Mouse (Mus musculus) CH12.LX (cell line): ENCODE data around the gene Atg5. TPM values are rescaled to one million over a fixed set of nuclear protein-coding genes. Genes with fewer than 3 reads are reported as not detected.

ENCODE experiments used
- DNase-seq: peaks from one replicate; pipeline ENCODE4 v3.0.0-alpha.2; 2013; ENCODE audit errors: extremely low read depth
- H3K27ac ChIP-seq: 2 replicates; pipeline ENCODE4 v1.5.1; 2012; ENCODE audit warnings: low read depth, mild to moderate bottlenecking, control low read depth, moderate library complexity; ENCODE audit not compliant: insufficient read depth
- H3K27me3 ChIP-seq: replicated peaks from 2 replicates; pipeline ENCODE3; 2012; ENCODE audit warnings: inconsistent platforms
- H3K36me3 ChIP-seq, 2 experiments: replicated peaks in 1 of 2; 2 replicates each; pipeline versions ENCODE3 to v1.6.1; 2012; ENCODE audit warnings: inconsistent platforms in 1 of 2, low read length in 1 of 2, mild to moderate bottlenecking in 1 of 2, mixed read lengths in 1 of 2, moderate library complexity in 1 of 2; ENCODE audit not compliant: control insufficient read depth in 1 of 2, insufficient read depth in 1 of 2
- H3K4me1 ChIP-seq, 2 experiments: 2 replicates each; pipeline ENCODE4 v1.6.1; 2012; ENCODE audit warnings: inconsistent platforms in 1 of 2, moderate library complexity in 1 of 2; ENCODE audit not compliant: insufficient read depth in 2 of 2, control insufficient read depth in 1 of 2
- H3K4me2 ChIP-seq: 2 replicates; pipeline ENCODE4 v1.6.1; 2012; ENCODE audit warnings: low read depth, mild to moderate bottlenecking, control low read depth; ENCODE audit not compliant: poor library complexity, insufficient read depth, severe bottlenecking
- H3K4me3 ChIP-seq, 3 experiments: fragments of 150-350 bp in 1 of 3; sonication (generic) in 1 of 3; replicated peaks in 1 of 3; 2 replicates each; pipeline versions ENCODE3 to v1.5.1; 2011 to 2012; ENCODE audit warnings: low read depth in 2 of 3, low read length in 2 of 3, mild to moderate bottlenecking in 2 of 3, moderate library complexity in 2 of 3, control low read depth in 1 of 3, improper control_type of control experiment in 1 of 3, inconsistent platforms in 1 of 3, mixed read lengths in 1 of 3; ENCODE audit not compliant: poor library complexity in 1 of 3
- H3K79me2 ChIP-seq: replicated peaks from 2 replicates; pipeline ENCODE4 v1.6.1; 2012; ENCODE audit warnings: mild to moderate bottlenecking, moderate library complexity; ENCODE audit not compliant: control insufficient read depth, poor library complexity, insufficient read depth, severe bottlenecking; ENCODE audit errors: extremely low read depth
- H3K9ac ChIP-seq: 2 replicates; pipeline ENCODE4 v1.6.1; 2012; ENCODE audit warnings: low read depth, mild to moderate bottlenecking, control low read depth, moderate library complexity; ENCODE audit not compliant: insufficient read depth
- H3K9me3 ChIP-seq: replicated peaks from 2 replicates; pipeline ENCODE3; 2012; ENCODE audit warnings: low read length, inconsistent platforms, mixed read lengths
- BHLHE40 ChIP-seq: IDR thresholded peaks from 2 replicates; pipeline ENCODE4 v1.6.1; 2011; ENCODE audit warnings: mild to moderate bottlenecking, low read depth, low read length, improper control_type of control experiment
- CHD1 ChIP-seq: IDR thresholded peaks from 2 replicates; pipeline ENCODE4 v1.6.1; 2012; ENCODE audit warnings: low read depth, low read length, improper control_type of control experiment, inconsistent platforms
- CHD2 ChIP-seq: IDR thresholded peaks from 2 replicates; pipeline ENCODE4 v1.6.1; 2011; ENCODE audit warnings: low read length, improper control_type of control experiment
- E2F4 ChIP-seq: IDR thresholded peaks from 2 replicates; pipeline ENCODE4 v1.6.1; 2011; ENCODE audit warnings: low read depth, low read length, improper control_type of control experiment; ENCODE audit not compliant: insufficient replicate concordance
- EP300 ChIP-seq: IDR thresholded peaks from 2 replicates; pipeline ENCODE4 v1.6.1; 2011; ENCODE audit warnings: low read length, improper control_type of control experiment
- ETS1 ChIP-seq: conservative IDR thresholded peaks from 2 replicates; pipeline ENCODE4 v1.6.1; 2012; ENCODE audit warnings: low read depth, mild to moderate bottlenecking, inconsistent platforms, low read length, improper control_type of control experiment, moderate library complexity
- GABPA ChIP-seq: IDR thresholded peaks from 2 replicates; pipeline ENCODE4 v1.6.1; 2012; ENCODE audit warnings: low read depth, low read length, improper control_type of control experiment, inconsistent platforms; ENCODE audit not compliant: insufficient replicate concordance
- IRF4 ChIP-seq: IDR thresholded peaks from 2 replicates; pipeline ENCODE4 v1.6.1; 2014; ENCODE audit warnings: low read depth, mild to moderate bottlenecking, inconsistent platforms, low read length, improper control_type of control experiment
- MAFK ChIP-seq: IDR thresholded peaks from 2 replicates; pipeline ENCODE4 v1.6.1; 2011; ENCODE audit warnings: low read length, improper control_type of control experiment; ENCODE audit not compliant: insufficient replicate concordance
- MAX ChIP-seq: IDR thresholded peaks from 2 replicates; pipeline ENCODE4 v1.6.1; 2011; ENCODE audit warnings: low read length, improper control_type of control experiment
- MEF2A ChIP-seq: IDR thresholded peaks from 2 replicates; pipeline ENCODE4 v1.6.1; 2014; ENCODE audit warnings: low read depth, mild to moderate bottlenecking, inconsistent platforms, low read length, improper control_type of control experiment, borderline replicate concordance
- MXI1 ChIP-seq: IDR thresholded peaks from 2 replicates; pipeline ENCODE4 v1.6.1; 2011; ENCODE audit warnings: mild to moderate bottlenecking, low read depth, low read length, improper control_type of control experiment
- PAX5 ChIP-seq: IDR thresholded peaks from 2 replicates; pipeline ENCODE4 v1.6.1; 2012; ENCODE audit warnings: low read length, inconsistent platforms, mixed read lengths
- POLR2A ChIP-seq: IDR thresholded peaks from 2 replicates; pipeline ENCODE4 v1.6.1; 2011; ENCODE audit warnings: low read depth, mild to moderate bottlenecking, improper control_type of control experiment, low read length
- RCOR1 ChIP-seq: conservative IDR thresholded peaks from 2 replicates; pipeline ENCODE4 v1.6.1; 2012; ENCODE audit warnings: low read depth, mild to moderate bottlenecking, inconsistent platforms, low read length, improper control_type of control experiment
- TBP ChIP-seq: conservative IDR thresholded peaks from 2 replicates; pipeline ENCODE4 v1.6.1; 2011; ENCODE audit warnings: low read depth, low read length, improper control_type of control experiment
- TCF12 ChIP-seq: IDR thresholded peaks from 2 replicates; pipeline ENCODE4 v1.6.1; 2014; ENCODE audit warnings: low read depth, mild to moderate bottlenecking, inconsistent platforms, low read length, improper control_type of control experiment
- UBTF ChIP-seq: IDR thresholded peaks from 2 replicates; pipeline ENCODE4 v1.6.1; 2012; ENCODE audit warnings: low read depth, mild to moderate bottlenecking, inconsistent platforms, low read length, improper control_type of control experiment, moderate library complexity
- USF1 ChIP-seq: IDR thresholded peaks from 2 replicates; pipeline ENCODE4 v1.6.1; 2014; ENCODE audit warnings: low read depth, mild to moderate bottlenecking, inconsistent platforms, low read length, improper control_type of control experiment
- ZC3H11A ChIP-seq: IDR thresholded peaks from 2 replicates; pipeline ENCODE4 v1.6.1; 2012; ENCODE audit warnings: low read depth, mild to moderate bottlenecking, inconsistent platforms, low read length, improper control_type of control experiment
- ZKSCAN1 ChIP-seq: IDR thresholded peaks from 2 replicates; pipeline ENCODE4 v1.6.1; 2012; ENCODE audit warnings: low read depth, inconsistent platforms, low read length, improper control_type of control experiment, borderline replicate concordance
- dilution Hi-C: fragments of 300-500 bp; cut with MboI; formaldehyde crosslinking; loops from 2 replicates; pipeline ENCODE4 v1.14.3; 2020; ENCODE audit warnings: low sequenced_read_pairs; ENCODE audit not compliant: extremely low pct_unique_long_range_greater_than_20kb, extremely low pct_ligation_motif_present
- in situ Hi-C: fragments of 300-500 bp; cut with MboI; formaldehyde crosslinking; loops from 3 replicates; pipeline ENCODE4 v1.14.3; 2019; ENCODE audit warnings: low sequenced_read_pairs, low pct_ligation_motif_present, low pct_unique_long_range_greater_than_20kb, mixed read lengths
- polyA plus RNA-seq: library from polyadenylated mRNA; unstranded; fragments of >175 nt; gene quantifications from 2 replicates; pipeline ENCODE4 v1.2.1, GENCODE M21; 2012; ENCODE audit warnings: low read depth; ENCODE audit not compliant: insufficient read length
- total RNA-seq, 2 experiments: library from RNA; depleted of rRNA; stranded (reverse); fragments of 300-350 nt in 1 of 2; fragments of >200 nt in 1 of 2; gene quantifications; 2 replicates each; pipeline ENCODE4 v1.2.3; 2012 to 2014

Gene Atg5
- total and polyA plus RNA-seq, 3 experiments, result 15.6 to 47.5 (median 34.7) TPM

DNA sequence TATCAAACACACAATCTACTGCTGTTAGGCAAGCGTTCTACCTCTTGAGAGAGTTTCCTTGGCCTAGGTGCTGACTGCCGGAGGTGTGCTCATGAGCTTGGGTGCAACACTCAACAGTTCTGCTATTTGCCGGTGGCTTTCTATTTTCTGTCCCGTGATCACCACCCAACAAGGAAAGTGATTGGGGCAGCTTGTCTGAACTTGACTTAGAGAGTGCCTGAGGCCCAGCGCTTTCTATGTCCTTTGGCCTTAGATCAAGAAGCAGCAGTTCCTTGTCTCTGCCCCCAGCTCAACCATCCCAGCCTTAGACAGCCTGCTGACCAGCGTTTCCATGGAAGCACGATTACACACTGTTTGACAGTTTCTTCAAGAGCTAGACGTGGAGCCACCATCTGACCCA is 124.7 kb downstream of the Atg5 start:
- DNase-seq, result no peak
- Histone ChIP-seq H3K36me3 (no peaks in the 10 kb centered on the region), H3K79me2 (no peaks in the 10 kb centered on the region), H3K27me3 (no peaks in the 10 kb centered on the region), H3K4me3 (no peak overlapping the region), H3K27ac (no peak overlapping the region; the same call in 1 of the 2 replicates), H3K4me1 (peaks cover 7 to 14% of the 10 kb centered on the region in 2 experiments), H3K4me2 (0 out of 2 replicates have a peak overlapping the region, but pooled peaks have one; percentile 1), H3K9me3 (no peaks in the 10 kb centered on the region), H3K9ac (no peak overlapping the region)
- TF ChIP-seq MAX, result no peak
- no peak for TF ChIP-seq E2F4
- 0 out of 2 replicates have a peak, but pooled peaks have one; percentile 64 for TF ChIP-seq CHD1
- peak; percentile 27; the same call in 1 of the 2 replicates for TF ChIP-seq ETS1
- peak; percentile 63; the same call in 1 of the 2 replicates for TF ChIP-seq IRF4
- peak; percentile 10; the same call in 1 of the 2 replicates for TF ChIP-seq EP300
- TF ChIP-seq MEF2A, result peak; percentile 59; the same call in 1 of the 2 replicates
- peak; percentile 93 for TF ChIP-seq BHLHE40
- TF ChIP-seq MXI1, result 0 out of 2 replicates have a peak, but pooled peaks have one; percentile 21
- no peak for TF ChIP-seq ZKSCAN1
- peak; percentile 54; the same call in 1 of the 2 replicates for TF ChIP-seq TCF12
- dilution Hi-C loops (no loop called here), in situ Hi-C loops (no loop called here)

DNA sequence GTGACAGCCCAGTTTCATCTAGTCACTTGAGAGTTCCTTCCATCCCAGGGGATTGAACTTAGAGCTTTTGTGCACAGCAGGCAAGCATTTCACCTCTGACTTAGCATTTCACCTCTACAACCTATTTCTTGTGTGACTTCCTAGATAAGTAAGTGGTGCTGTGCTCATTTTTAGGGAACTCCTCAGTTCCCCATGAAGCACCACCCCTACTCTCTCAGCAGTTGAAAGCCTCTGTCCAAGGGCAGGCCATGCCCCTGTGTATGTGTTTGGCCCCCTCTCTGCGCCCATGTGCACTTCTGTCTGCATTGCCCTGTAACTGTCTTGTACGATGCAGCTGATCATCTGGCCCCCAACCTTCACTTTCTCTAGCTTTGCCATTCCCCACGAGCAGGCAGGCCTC is 132.0 kb downstream of the Atg5 start:
- H3K4me3 ChIP-seq, result no peak overlapping the region
- H3K36me3 ChIP-seq, result no peaks in the 10 kb centered on the region
- peak overlapping the region; percentile 15 for H3K9ac ChIP-seq
- H3K9me3 ChIP-seq, result no peaks in the 10 kb centered on the region
- TF ChIP-seq USF1, result no peak
- TF ChIP-seq CHD1, result no peak
- TF ChIP-seq POLR2A, result no peak
- no peak for TF ChIP-seq GABPA
- no peak for TF ChIP-seq MAX
- TF ChIP-seq UBTF, result no peak
- no peak for TF ChIP-seq CHD2
- TF ChIP-seq RCOR1, result no peak
- TF ChIP-seq ZC3H11A, result no peak
- TF ChIP-seq E2F4, result no peak
- no peak for TF ChIP-seq EP300
- no peak for TF ChIP-seq ZKSCAN1
- TF ChIP-seq MAFK, result no peak
- TF ChIP-seq PAX5, result no peak
- TF ChIP-seq TBP, result no peak
- H3K4me1 ChIP-seq, result peaks cover 16 to 41% of the 10 kb centered on the region in 2 experiments
- no peaks in the 10 kb centered on the region for H3K27me3 ChIP-seq
- in situ Hi-C loops (loop anchor here (5.0 kb wide), 1 partner anchor 37 kb away; no protein-coding TSS in a partner anchor), dilution Hi-C loops (no loop called here)
- H3K79me2 ChIP-seq, result no peaks in the 10 kb centered on the region
- peak; percentile 50 for DNase-seq
- peak overlapping the region; percentile 57 for H3K27ac ChIP-seq
- peak overlapping the region; percentile 18 for H3K4me2 ChIP-seq
